Mouse (Mus musculus) E14TG2a.4 (cell line): ENCODE data around the gene Scaf1.

Source experiments
- H3K27me3 ChIP-seq: 2 replicates; pipeline ENCODE4 v1.6.1; 2014; ENCODE audit warnings: low read length, control low read depth; ENCODE audit not compliant: insufficient read depth
- H3K36me3 ChIP-seq: 2 replicates; pipeline ENCODE4 v1.6.1; 2014; ENCODE audit warnings: low read length, control low read depth; ENCODE audit not compliant: insufficient read depth
- H3K4me1 ChIP-seq: replicated peaks from 2 replicates; pipeline ENCODE4 v1.6.1; 2014; ENCODE audit warnings: low read depth, low read length, control low read depth
- H3K4me3 ChIP-seq: replicated peaks from 2 replicates; pipeline ENCODE4 v1.5.1; 2014; ENCODE audit warnings: mild to moderate bottlenecking, low read length
- H3K9me3 ChIP-seq: 2 replicates; pipeline ENCODE4 v1.6.1; 2014; ENCODE audit warnings: low read length, control low read depth
- CTCF ChIP-seq: conservative IDR thresholded peaks from 2 replicates; pipeline ENCODE4 v1.5.1; 2014; ENCODE audit warnings: low read length
- NANOG ChIP-seq: IDR thresholded peaks from 2 replicates; pipeline ENCODE4 v1.6.1; 2014; ENCODE audit warnings: borderline replicate concordance, low read length, mixed read lengths
- POU5F1 ChIP-seq: IDR thresholded peaks from 2 replicates; pipeline ENCODE4 v1.6.1; 2014; ENCODE audit warnings: low read length, borderline replicate concordance

Gene Scaf1

DNA sequence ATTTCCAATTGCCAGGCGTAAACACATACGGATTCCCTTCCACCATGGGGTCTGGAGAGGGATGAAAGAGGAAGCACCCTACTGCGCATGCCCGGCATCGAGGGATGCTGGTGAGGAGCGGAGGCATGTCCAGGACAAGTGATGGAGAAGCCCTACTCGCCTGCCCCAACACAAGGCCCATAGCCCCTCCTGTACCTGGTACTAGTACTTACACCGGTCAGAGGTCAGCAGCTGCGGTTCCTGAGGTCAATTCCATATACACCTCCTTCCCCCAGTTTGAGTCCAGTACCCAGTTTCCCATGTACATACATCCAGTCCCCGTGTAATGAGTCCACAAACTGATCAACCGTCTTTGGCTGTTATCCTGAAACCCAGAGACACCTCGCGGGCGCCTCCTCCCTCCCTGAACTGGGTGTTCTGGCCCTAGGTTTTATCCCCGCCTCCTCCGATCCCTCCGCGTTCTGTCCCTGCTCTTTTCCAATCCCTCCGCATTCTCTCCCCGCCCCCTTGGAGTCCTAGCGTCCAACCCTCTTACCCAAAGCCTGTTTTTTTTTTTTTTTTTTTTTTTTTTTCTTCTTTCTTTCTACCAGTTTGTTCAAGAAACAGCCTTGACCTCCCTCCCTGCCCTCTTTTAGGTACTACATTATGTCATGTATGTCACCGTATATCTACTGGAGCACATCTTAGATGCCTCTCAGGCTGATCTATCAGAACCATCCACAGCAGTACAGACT lies 41.6 kb downstream of the Scaf1 start, which contains the start of gene Cpt1c:
Gene Cpt1c, minus strand, starts transcription at position 469 of the 734 bp plus-strand sequence.
- peaks cover 65% of the 10 kb centered on the region for H3K36me3 ChIP-seq
- H3K27me3 ChIP-seq = no peaks in the 10 kb centered on the region
- H3K4me1 ChIP-seq = peaks cover 80% of the 10 kb centered on the region
- H3K9me3 ChIP-seq = no peaks in the 10 kb centered on the region
- H3K4me3 ChIP-seq = peak within 1 kb of the TSS; percentile 83
- no peak for TF ChIP-seq NANOG
- TF ChIP-seq CTCF = no peak
- TF ChIP-seq POU5F1 = no peak

DNA sequence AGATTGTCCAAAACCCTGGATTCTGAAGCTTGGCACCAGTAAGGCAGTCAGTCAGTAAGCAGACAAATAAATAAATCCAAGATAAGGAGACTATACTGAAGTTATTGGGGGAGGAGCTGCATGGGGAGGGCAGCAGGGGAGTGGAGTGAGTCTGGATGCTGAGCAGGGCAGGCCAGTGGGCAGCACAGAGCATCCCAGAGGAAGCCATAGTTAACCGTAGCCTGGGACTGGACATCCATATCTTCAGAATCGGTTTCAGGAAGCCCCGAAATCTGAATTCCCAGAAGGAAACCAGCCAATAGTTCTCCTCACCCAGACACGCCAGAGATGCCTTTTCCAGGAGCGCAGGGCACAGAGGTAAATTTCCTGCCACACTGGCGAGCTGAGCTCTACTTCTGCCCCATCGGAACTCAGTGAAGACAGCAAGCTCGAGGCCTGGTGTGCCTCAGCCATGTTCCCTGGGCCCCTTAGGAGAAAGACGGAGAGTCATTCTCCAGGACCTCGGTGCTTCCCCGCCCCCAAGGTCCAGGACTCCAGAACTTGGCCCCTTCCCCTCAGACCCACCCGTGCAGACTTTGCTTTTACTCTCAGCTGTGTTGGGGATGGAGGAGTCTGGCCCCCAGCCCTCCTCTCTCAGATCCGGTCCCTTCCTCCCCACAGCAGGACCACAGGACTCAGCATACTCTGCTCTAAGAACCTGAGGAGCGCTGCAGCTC lies 42.6 kb downstream of the Scaf1 start:
- H3K4me3 ChIP-seq = peak overlapping the region; percentile 83
- H3K9me3 ChIP-seq = no peaks in the 10 kb centered on the region
- H3K4me1 ChIP-seq = peaks cover 73% of the 10 kb centered on the region
- peaks cover 58% of the 10 kb centered on the region for H3K36me3 ChIP-seq
- H3K27me3 ChIP-seq = no peaks in the 10 kb centered on the region
- TF ChIP-seq POU5F1 = no peak
- TF ChIP-seq NANOG = no peak
- no peak for TF ChIP-seq CTCF

DNA sequence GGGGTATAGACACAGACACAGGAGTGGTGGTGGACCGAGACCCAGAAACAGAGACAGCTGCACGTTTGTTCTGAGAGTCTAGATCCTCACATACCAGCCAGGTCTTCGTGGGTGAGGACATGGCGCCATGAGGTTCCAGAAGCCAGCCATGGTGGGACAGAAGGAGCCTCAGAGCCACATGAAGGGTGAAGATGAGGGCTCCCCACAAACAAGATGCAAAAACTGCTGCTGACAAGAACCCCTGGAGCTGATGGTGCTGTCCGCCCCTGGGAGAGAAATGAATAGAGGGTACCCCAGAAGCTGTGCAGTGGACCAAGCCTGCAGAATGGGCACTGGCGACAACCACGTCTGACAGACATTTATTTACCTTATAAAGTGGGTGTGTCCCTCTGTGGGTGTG lies 45.0 kb downstream of the Scaf1 start:
- Histone ChIP-seq H3K9me3 (no peaks in the 10 kb centered on the region), H3K4me1 (peaks cover 61% of the 10 kb centered on the region)
- TF ChIP-seq CTCF (no peak), POU5F1 (no peak), NANOG (no peak)

DNA sequence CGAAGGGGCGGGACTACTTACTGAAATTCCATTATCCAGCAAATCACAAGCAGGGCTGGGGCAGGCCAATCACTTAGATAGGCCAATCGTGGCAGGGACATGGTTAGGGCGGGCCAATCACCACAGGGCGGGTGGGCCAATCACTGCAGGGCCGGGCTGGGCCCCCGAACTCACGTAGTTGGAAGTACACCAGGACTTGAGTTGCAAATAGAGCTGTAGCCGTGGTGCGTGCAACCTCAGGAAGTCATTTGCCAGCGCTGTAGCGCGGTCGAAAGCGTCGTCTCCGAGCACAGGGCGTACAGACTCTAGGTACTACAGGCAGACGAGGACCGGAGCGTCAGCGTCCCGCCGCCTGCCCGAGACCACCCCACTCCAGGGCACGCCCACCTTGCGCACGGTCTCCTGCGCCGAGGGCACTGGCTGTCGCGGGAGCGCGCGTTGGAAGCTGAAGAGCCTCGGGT lies 45.9 kb downstream of the Scaf1 start:
- H3K9me3 ChIP-seq = no peaks in the 10 kb centered on the region
- no peaks in the 10 kb centered on the region for H3K27me3 ChIP-seq
- H3K4me3 ChIP-seq = peak overlapping the region; percentile 81
- H3K4me1 ChIP-seq = peaks cover 54% of the 10 kb centered on the region
- TF ChIP-seq NANOG (no peak), POU5F1 (no peak), CTCF (no peak)
- peaks cover 52% of the 10 kb centered on the region for H3K36me3 ChIP-seq

More for the DNA sequence above, 45.0 kb downstream of the Scaf1 start:
- H3K27me3 ChIP-seq = no peaks in the 10 kb centered on the region
- peaks cover 51% of the 10 kb centered on the region for H3K36me3 ChIP-seq
- peak overlapping the region; percentile 81 for H3K4me3 ChIP-seq

DNA sequence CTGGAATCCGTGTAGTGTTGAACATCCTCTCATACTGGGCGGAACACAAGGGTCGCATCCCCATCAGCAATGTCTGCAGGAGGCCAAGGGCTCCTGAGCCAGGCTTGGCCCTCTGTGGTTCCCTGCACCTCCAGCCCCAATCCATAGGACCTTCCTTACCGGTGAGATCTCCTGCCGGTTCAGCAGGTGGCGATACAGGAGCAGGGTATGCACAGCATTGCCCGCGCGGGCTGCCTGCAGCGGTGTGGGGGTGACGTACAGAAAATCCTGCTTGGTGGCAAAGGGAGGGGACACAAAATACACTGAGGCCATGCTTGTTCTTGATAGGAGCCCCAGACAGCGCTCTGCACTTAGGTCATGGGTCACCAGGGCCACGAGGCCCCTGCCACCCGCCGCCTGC lies 49.5 kb downstream of the Scaf1 start:
- H3K36me3 ChIP-seq = peaks cover 72% of the 10 kb centered on the region
- H3K9me3 ChIP-seq = no peaks in the 10 kb centered on the region
- no peak for TF ChIP-seq POU5F1
- TF ChIP-seq CTCF = no peak
- no peak for TF ChIP-seq NANOG
- peak overlapping the region; percentile 55 for H3K4me3 ChIP-seq
- H3K27me3 ChIP-seq = no peaks in the 10 kb centered on the region
- peaks cover 42% of the 10 kb centered on the region for H3K4me1 ChIP-seq

DNA sequence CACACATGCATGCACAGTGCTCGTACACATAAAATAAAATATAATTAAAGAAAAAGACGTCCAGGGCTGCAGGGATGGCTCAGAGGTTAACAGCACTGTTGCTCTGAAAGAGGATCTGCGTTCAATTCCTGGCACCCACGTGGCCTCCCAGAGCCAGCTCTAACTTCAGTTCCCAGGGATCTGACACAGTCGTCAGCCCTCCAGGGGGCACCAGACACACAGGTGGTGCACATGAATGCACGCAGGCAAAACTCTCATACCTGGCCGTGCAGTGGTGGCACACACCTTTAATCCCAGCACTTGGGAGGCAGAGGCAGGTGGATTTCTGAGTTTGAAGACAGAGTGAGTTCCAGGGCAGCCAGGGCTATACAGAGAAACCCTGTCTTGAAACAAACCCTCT lies 50.2 kb downstream of the Scaf1 start:
- TF ChIP-seq POU5F1 (no peak), CTCF (no peak; the same call in 1 of the 2 replicates), NANOG (no peak)
- peaks cover 72% of the 10 kb centered on the region for H3K36me3 ChIP-seq
- no peaks in the 10 kb centered on the region for H3K27me3 ChIP-seq
- no peaks in the 10 kb centered on the region for H3K9me3 ChIP-seq
- no peak overlapping the region for H3K4me3 ChIP-seq
- peaks cover 35% of the 10 kb centered on the region for H3K4me1 ChIP-seq

DNA sequence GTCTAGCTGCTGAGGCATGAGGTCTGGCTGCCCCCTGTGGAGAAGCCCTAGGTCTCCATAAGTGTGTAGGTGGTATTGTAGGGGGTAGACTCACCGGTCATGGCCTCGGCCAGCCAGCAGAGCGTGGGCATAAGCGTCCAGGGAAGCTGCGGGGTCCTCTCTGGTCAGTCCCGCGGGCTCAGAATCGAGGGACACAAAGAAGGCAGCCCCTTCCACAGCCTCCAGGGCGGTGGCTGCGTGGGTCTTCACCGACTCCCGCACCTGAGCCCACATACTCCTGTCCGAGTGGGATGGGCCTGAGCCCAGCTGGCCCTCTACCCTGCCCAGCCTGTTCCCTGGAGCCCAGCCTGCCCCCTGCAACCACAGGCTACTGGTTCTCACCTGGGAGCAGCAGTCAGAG lies 51.2 kb downstream of the Scaf1 start:
- Histone ChIP-seq H3K4me3 (no peak overlapping the region), H3K4me1 (peaks cover 31% of the 10 kb centered on the region), H3K36me3 (peaks cover 82% of the 10 kb centered on the region), H3K27me3 (no peaks in the 10 kb centered on the region), H3K9me3 (no peaks in the 10 kb centered on the region)
- no peak for TF ChIP-seq CTCF
- TF ChIP-seq POU5F1 = no peak
- TF ChIP-seq NANOG = no peak

DNA sequence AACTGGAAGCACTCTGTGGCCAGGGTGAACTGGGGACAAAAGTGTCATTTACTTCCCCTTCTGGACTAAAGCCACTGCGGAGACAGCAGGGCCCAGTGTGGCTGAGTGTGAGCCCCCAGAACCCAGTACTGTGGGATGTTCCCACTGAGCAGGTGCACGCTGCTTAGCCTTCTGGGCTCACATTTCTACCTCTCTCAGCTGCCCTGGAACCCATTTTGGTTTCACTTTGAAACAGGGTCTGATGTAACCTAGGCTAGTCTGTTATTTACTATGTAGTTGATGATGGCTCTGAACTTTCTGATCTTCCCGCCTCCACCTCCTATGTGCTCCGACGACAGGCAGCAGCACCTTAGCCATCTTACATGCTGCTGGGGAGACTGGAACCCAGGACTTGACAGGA lies 53.3 kb downstream of the Scaf1 start:
- Histone ChIP-seq H3K9me3 (no peaks in the 10 kb centered on the region), H3K4me3 (no peak overlapping the region), H3K27me3 (no peaks in the 10 kb centered on the region), H3K36me3 (peaks cover 92% of the 10 kb centered on the region), H3K4me1 (peaks cover 33% of the 10 kb centered on the region)
- TF ChIP-seq CTCF (no peak), NANOG (no peak), POU5F1 (no peak)

DNA sequence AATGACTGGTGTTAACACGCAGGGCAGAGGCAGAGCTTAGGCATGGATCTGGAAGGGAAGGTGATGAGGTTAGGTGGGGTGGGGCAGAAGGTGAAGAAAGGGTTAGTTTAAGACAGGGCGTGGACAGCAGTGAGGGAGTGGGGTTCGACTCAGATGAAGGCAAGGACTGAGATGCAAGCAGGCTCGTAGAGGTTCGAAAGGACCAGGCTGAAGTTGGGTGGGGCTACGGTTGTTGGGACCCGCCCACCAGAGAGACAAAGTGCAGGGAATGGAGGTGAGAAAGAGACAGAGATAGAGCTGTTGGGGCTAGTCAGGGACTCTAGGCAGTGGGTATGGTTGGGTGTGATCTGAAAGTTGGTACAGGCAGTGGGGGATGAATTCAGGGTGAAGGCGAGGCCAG lies 53.8 kb downstream of the Scaf1 start:
- no peak overlapping the region for H3K4me3 ChIP-seq
- peaks cover 95% of the 10 kb centered on the region for H3K36me3 ChIP-seq
- no peak for TF ChIP-seq CTCF
- no peak for TF ChIP-seq POU5F1
- TF ChIP-seq NANOG = no peak
- H3K4me1 ChIP-seq = peaks cover 38% of the 10 kb centered on the region
- no peaks in the 10 kb centered on the region for H3K27me3 ChIP-seq
- no peaks in the 10 kb centered on the region for H3K9me3 ChIP-seq
